Mouse (Mus musculus) liver, postnatal 0 days (tissue): ENCODE results near the gene Ass1. TPM values are rescaled to one million over a fixed set of nuclear protein-coding genes. Genes with fewer than 3 reads are reported as not detected.

Experiments
- ATAC-seq: fragments of 200-750 bp; cut with Nextera tagmentation; 2 replicates; pipeline ENCODE4 v1.8.0; 2017; ENCODE audit warnings: mild to moderate bottlenecking, moderate library complexity
- DNase-seq: peaks from one replicate; pipeline ENCODE4 v3.0.0-alpha.2; 2016
- H3K27ac ChIP-seq: fragments of 300-500 bp; sonication (generic); 2 replicates; pipeline ENCODE4 v1.5.1; 2014; ENCODE audit warnings: antibody characterized with exemption, moderate library complexity, mild to moderate bottlenecking, low read depth
- H3K27me3 ChIP-seq: fragments of 300-500 bp; sonication (generic); 2 replicates; pipeline ENCODE4 v1.6.1; 2014; ENCODE audit warnings: low read length, control low read depth, mixed read lengths; ENCODE audit not compliant: insufficient read depth
- H3K36me3 ChIP-seq: fragments of 300-500 bp; sonication (generic); replicated peaks from 2 replicates; pipeline ENCODE4 v1.6.1; 2014; ENCODE audit warnings: mild to moderate bottlenecking, control low read depth, low read length, moderate library complexity, mixed read lengths; ENCODE audit not compliant: insufficient read depth
- H3K4me1 ChIP-seq: fragments of 300-500 bp; sonication (generic); 2 replicates; pipeline ENCODE4 v1.6.1; 2014; ENCODE audit warnings: antibody characterized with exemption, mild to moderate bottlenecking, control low read depth; ENCODE audit not compliant: insufficient read depth
- H3K4me2 ChIP-seq: fragments of 300-500 bp; sonication (generic); 2 replicates; pipeline ENCODE4 v1.6.1; 2014; ENCODE audit warnings: low read depth, mild to moderate bottlenecking, low read length, moderate library complexity, mixed read lengths
- H3K4me3 ChIP-seq: fragments of 300-500 bp; sonication (generic); 2 replicates; pipeline ENCODE4 v1.5.1; 2014; ENCODE audit warnings: low read depth, low read length
- H3K9ac ChIP-seq: fragments of 300-500 bp; sonication (generic); replicated peaks from 2 replicates; pipeline ENCODE4 v1.6.1; 2014; ENCODE audit warnings: mild to moderate bottlenecking, moderate library complexity
- H3K9me3 ChIP-seq: fragments of 300-500 bp; sonication (generic); 2 replicates; pipeline ENCODE4 v1.6.1; 2016; ENCODE audit warnings: mild to moderate bottlenecking, control low read depth, low read length, mixed read lengths
- CTCF ChIP-seq: sonication (generic); IDR thresholded peaks from 2 replicates; pipeline ENCODE4 v1.5.1; 2016; ENCODE audit warnings: antibody characterized with exemption, low read depth
- EP300 ChIP-seq: IDR thresholded peaks from 2 replicates; pipeline ENCODE4 v1.6.1; 2016; ENCODE audit warnings: antibody characterized with exemption, low read depth, mild to moderate bottlenecking
- WGBS: fragments of 180-500 bp; shearing (Covaris S2); extraction: QIAGEN DNeasy Blood & Tissue Kit; methylation state at CpG from one replicate; pipeline ENCODE4 v1.1.7; 2014; ENCODE audit not compliant: insufficient replicate concordance; 5-methylcytosine and 5-hydroxymethylcytosine counted together
- polyA plus RNA-seq: library from polyadenylated mRNA; unstranded; fragments of >200 nt; fragmentation: Nextera tagmentation; extraction: Ambion mirVana; gene quantifications from 2 replicates; pipeline ENCODE4 v1.2.1, GENCODE M21; 2015

Ass1 gene
- polyA plus RNA-seq, 1 experiment from 2014 or later = 853 TPM

DNA sequence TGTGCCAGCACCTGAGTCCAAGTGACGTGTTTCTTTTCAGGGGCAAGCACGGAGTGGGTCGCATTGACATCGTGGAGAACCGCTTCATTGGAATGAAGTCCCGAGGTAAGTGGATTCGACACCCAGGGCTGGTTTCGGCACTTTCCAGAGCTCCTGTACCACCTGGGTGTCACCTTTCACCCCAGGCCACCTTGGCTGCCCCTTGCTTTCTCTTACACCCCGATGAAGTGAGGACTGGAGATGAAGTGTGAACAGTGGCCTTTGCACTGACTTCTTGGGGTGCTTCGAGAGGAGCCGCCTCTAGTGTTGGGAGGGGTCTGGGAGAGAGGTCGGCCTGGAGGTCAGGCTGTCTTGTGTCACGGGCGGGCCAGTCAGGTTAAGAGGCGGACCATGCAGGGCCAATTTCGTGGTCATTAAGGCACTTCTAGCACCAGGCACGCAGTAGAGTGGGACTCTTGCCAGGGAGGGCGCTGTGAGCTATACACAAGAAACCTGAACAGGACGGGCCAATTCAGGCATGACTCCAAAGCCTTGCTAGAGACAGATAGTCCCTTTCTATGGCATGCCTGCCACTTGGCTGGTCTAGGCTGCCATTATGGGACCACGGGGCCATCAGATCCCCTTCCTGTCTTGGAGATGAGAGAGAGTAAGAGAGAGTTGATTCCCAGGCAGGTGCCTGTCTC lies 31.6 kb downstream of the Ass1 start:
- no peak overlapping the region for H3K4me2 ChIP-seq
- H3K4me1 ChIP-seq = no peaks in the 10 kb centered on the region
- DNase-seq = no peak
- H3K9ac ChIP-seq = no peak overlapping the region
- no peaks in the 10 kb centered on the region for H3K27me3 ChIP-seq
- peaks cover 62% of the 10 kb centered on the region for H3K36me3 ChIP-seq
- no peak overlapping the region for H3K4me3 ChIP-seq
- ATAC-seq = no peak
- TF ChIP-seq EP300 (no peak), CTCF (peak; percentile 23; the same call in 1 of the 2 replicates)
- no peaks in the 10 kb centered on the region for H3K9me3 ChIP-seq
- WGBS = 75% methylated on average over 20 of the region's 20 CpGs
- no peak overlapping the region for H3K27ac ChIP-seq

DNA sequence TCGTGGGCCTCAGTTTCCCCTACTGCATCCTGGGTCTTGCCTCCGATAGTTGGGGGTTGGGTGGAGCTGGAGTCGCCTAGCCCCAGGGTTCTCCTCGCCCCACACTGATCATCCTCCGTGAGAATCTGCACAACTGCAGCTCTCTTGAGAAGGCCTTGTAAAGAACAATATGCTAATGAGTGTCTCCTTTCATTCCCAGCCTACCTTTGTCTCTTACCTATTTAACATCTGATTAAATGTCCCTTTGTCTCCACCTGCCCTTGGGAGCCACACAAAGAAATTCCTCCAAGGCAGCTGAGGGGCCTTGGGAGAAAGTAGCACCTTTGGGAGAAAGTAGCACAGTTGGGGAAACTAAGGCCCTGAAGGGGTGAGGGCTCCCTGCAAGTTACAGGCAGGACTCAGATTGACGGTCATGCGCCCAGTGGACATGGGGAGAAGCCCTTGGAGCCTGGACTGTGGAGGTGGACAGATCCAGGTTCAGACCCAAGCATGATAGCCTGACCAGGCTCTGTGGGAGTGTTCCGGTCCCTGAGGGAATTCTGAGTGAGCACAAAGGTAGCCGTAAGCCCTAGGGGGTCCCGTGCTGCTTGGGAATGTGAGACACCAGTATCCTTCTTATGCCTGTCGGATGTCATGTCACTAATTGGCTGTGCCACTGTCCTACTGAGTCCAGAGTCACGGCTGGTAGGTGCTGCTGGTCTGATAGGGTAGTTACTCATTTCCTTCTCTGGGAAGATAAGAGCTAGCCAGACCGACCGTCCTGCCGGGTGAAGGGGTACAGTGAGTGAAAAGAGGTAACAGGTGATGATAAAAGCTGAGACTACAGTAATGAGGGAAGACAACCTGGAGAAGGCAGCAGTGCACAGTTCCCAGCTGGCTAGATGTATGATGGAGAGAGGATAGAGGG lies 32.9 kb downstream of the Ass1 start:
- WGBS = 67% methylated on average over 15 of the region's 15 CpGs
- DNase-seq (no peak), ATAC-seq (no peak)
- Histone ChIP-seq H3K9ac (no peak overlapping the region), H3K36me3 (peaks cover 51% of the 10 kb centered on the region), H3K27ac (no peak overlapping the region), H3K27me3 (no peaks in the 10 kb centered on the region), H3K9me3 (no peaks in the 10 kb centered on the region), H3K4me3 (no peak overlapping the region), H3K4me2 (no peak overlapping the region), H3K4me1 (no peaks in the 10 kb centered on the region)
- TF ChIP-seq CTCF (no peak), EP300 (no peak)

DNA sequence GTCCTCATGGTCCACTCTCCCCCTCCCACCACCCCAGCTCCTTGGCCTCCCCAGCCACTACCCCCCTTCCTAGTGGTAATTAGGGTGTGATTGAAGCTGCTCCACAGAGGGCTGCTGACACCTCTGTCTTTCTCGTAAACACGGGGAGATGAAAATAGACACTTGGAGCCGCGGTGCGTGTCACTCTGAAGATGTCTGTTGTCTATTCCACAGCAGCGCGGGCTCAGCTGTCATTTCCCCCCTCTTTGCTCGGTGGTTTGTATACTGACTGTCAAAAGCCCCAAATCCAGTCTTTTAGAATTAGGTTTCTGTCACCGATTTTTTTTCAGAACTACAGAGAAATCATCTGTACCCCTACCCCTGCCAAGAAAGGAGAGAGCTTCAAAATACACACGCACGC lies 35.5 kb downstream of the Ass1 start:
- no peak overlapping the region for H3K4me3 ChIP-seq
- H3K27ac ChIP-seq = no peak overlapping the region
- DNase-seq = no peak
- no peak overlapping the region for H3K4me2 ChIP-seq
- ATAC-seq = no peak
- TF ChIP-seq EP300 (no peak), CTCF (no peak)
- H3K9ac ChIP-seq = no peak overlapping the region
- no peaks in the 10 kb centered on the region for H3K9me3 ChIP-seq
- no peaks in the 10 kb centered on the region for H3K4me1 ChIP-seq
- H3K27me3 ChIP-seq = no peaks in the 10 kb centered on the region
- peaks cover 47% of the 10 kb centered on the region for H3K36me3 ChIP-seq
- WGBS = 72% methylated on average over 11 of the region's 11 CpGs

DNA sequence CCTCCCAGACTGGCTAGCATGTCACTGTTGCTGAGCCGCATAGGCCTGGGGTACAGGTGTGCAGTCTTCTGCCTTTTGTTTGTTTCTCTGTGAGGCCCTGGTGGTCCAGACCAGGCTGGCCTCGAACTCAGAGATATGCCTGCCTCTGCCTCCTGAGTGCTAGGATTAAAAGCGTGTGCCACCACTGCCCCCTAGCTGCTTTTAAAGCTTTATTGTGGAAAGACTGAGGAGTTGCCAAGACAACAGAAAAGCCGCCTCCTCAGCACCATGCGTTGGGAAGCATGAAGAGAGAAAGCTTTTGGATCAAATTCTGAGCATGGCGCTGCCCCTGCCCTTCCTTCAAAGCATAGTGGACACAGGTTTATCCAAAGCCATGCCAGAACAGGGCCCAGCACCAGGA lies 38.8 kb downstream of the Ass1 start:
- Histone ChIP-seq H3K9me3 (no peaks in the 10 kb centered on the region), H3K36me3 (peaks cover 38% of the 10 kb centered on the region), H3K4me1 (no peaks in the 10 kb centered on the region), H3K27ac (no peak overlapping the region), H3K9ac (no peak overlapping the region), H3K4me3 (no peak overlapping the region), H3K27me3 (no peaks in the 10 kb centered on the region), H3K4me2 (no peak overlapping the region)
- TF ChIP-seq CTCF (peak; percentile 21; the same call in 1 of the 2 replicates), EP300 (no peak)
- WGBS = 83% methylated on average over 6 of the region's 6 CpGs
- DNase-seq = no peak
- peak; percentile 3 for ATAC-seq

DNA sequence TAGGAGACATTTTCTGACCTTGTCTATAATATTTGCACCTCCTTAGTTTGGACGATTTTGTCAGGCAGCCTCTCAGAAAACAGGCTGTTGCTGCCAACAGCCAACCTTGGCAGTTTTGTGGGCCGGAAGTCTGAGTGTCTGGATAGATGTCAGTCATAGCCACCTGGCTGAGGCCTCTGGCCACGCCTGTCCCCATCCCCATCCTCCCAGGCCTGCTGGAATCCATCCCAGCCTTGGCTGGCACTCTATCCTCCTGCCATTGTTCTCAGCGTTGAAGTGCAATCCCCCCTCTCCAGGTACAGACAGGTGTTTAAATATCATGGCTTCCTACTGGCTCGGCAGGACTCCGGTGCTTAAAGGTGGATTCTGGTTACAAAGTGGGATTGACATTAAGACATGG lies 41.3 kb downstream of the Ass1 start:
- Histone ChIP-seq H3K27me3 (no peaks in the 10 kb centered on the region), H3K9me3 (peaks cover 3% of the 10 kb centered on the region; the same call in 1 of the 2 replicates), H3K4me1 (no peaks in the 10 kb centered on the region), H3K9ac (no peak overlapping the region), H3K4me2 (no peak overlapping the region), H3K27ac (no peak overlapping the region), H3K36me3 (peaks cover 50% of the 10 kb centered on the region), H3K4me3 (no peak overlapping the region)
- TF ChIP-seq CTCF (no peak), EP300 (no peak)
- DNase-seq = no peak
- ATAC-seq = no peak
- 77% methylated on average over 6 of the region's 6 CpGs for WGBS

GRCm38 (mm10) chr2:31516557-31516956 lies 46.5 kb downstream of the Ass1 start:
- DNase-seq (no peak), ATAC-seq (no peak)
- Histone ChIP-seq H3K4me3 (no peak overlapping the region), H3K9me3 (peaks cover 3% of the 10 kb centered on the region; the same call in 1 of the 2 replicates), H3K4me1 (no peaks in the 10 kb centered on the region), H3K36me3 (peaks cover 54% of the 10 kb centered on the region), H3K27ac (no peak overlapping the region), H3K27me3 (no peaks in the 10 kb centered on the region), H3K9ac (no peak overlapping the region), H3K4me2 (no peak overlapping the region)
- WGBS = 83% methylated on average over 12 of the region's 12 CpGs
- no peak for TF ChIP-seq EP300
- TF ChIP-seq CTCF = no peak
